Mouse (Mus musculus) liver, embryonic 15.5 days (tissue): ENCODE measurements at regions not wholly inside any gene's neighbourhood (a gene's known extent, or its start where the extent isn't known, plus 50 kb on each side); places are given as distances from the start of the nearest gene placed in this dataset.

Experiments
- ATAC-seq: fragments of 200-750 bp; cut with Nextera tagmentation; 2 replicates; pipeline ENCODE4 v1.8.0; 2017; ENCODE audit warnings: moderate number of reproducible peaks, mild to moderate bottlenecking, moderate library complexity; ENCODE audit not compliant: insufficient read depth
- H3K27ac ChIP-seq: fragments of 300-500 bp; sonication (generic); replicated peaks from 2 replicates; pipeline ENCODE4 v1.5.1; 2015; ENCODE audit warnings: mild to moderate bottlenecking, inconsistent platforms
- H3K27me3 ChIP-seq: fragments of 300-500 bp; sonication (generic); 2 replicates; pipeline ENCODE4 v1.6.1; 2015; ENCODE audit warnings: mild to moderate bottlenecking, inconsistent platforms
- H3K36me3 ChIP-seq: fragments of 300-500 bp; sonication (generic); replicated peaks from 2 replicates; pipeline ENCODE4 v1.6.1; 2015; ENCODE audit warnings: moderate library complexity, mild to moderate bottlenecking, inconsistent platforms
- H3K4me1 ChIP-seq: fragments of 300-500 bp; sonication (generic); replicated peaks from 2 replicates; pipeline ENCODE4 v1.6.1; 2015; ENCODE audit warnings: inconsistent platforms
- H3K4me2 ChIP-seq: fragments of 300-500 bp; sonication (generic); 2 replicates; pipeline ENCODE4 v1.6.1; 2015; ENCODE audit warnings: moderate library complexity, mild to moderate bottlenecking, inconsistent platforms
- H3K4me3 ChIP-seq: fragments of 300-500 bp; sonication (generic); replicated peaks from 2 replicates; pipeline ENCODE4 v1.5.1; 2015; ENCODE audit warnings: mild to moderate bottlenecking, inconsistent platforms
- H3K9ac ChIP-seq: fragments of 300-500 bp; sonication (generic); 2 replicates; pipeline ENCODE4 v1.6.1; 2015; ENCODE audit warnings: moderate library complexity, mild to moderate bottlenecking, inconsistent platforms
- H3K9me3 ChIP-seq: fragments of 300-500 bp; sonication (generic); replicated peaks from 2 replicates; pipeline ENCODE4 v1.6.1; 2016; ENCODE audit warnings: inconsistent platforms
- WGBS: fragments of 180-500 bp; shearing (Covaris S2); methylation state at CpG from one replicate; pipeline ENCODE4 v1.1.7; 2015; ENCODE audit warnings: mixed read lengths; ENCODE audit not compliant: insufficient replicate concordance; 5-methylcytosine and 5-hydroxymethylcytosine counted together

- no peak overlapping the region for H3K4me3 ChIP-seq
- no peaks in the 10 kb centered on the region for H3K9me3 ChIP-seq
- H3K4me1 ChIP-seq = no peaks in the 10 kb centered on the region
- H3K4me2 ChIP-seq = no peak overlapping the region
- no peak for ATAC-seq
- 68% methylated on average over 8 of the region's 8 CpGs for WGBS
- H3K27ac ChIP-seq = no peak overlapping the region
- no peak overlapping the region for H3K9ac ChIP-seq
- H3K27me3 ChIP-seq = no peaks in the 10 kb centered on the region
- H3K36me3 ChIP-seq = no peaks in the 10 kb centered on the region
Measured at GRCm38 (mm10) chr2:72677731-72678130, 201.8 kb downstream of the Cdca7 start.

- Histone ChIP-seq H3K27ac (no peak overlapping the region), H3K9ac (no peak overlapping the region), H3K4me3 (no peak overlapping the region), H3K9me3 (no peaks in the 10 kb centered on the region), H3K4me1 (no peaks in the 10 kb centered on the region), H3K4me2 (no peak overlapping the region), H3K36me3 (no peaks in the 10 kb centered on the region), H3K27me3 (no peaks in the 10 kb centered on the region)
- ATAC-seq = no peak
- WGBS = 40% methylated on average over 4 of the region's 4 CpGs
Measured at GRCm38 (mm10) chr2:72688031-72688430, 212.1 kb downstream of the Cdca7 start.

GRCm38 (mm10) chr2:72701081-72701480, 225.1 kb downstream of the Cdca7 start:
- Histone ChIP-seq H3K27me3 (no peaks in the 10 kb centered on the region), H3K9ac (no peak overlapping the region), H3K4me1 (0 out of 2 replicates have a peak, but pooled peaks cover 5% of the 10 kb centered on the region), H3K4me3 (no peak overlapping the region), H3K9me3 (no peaks in the 10 kb centered on the region), H3K4me2 (no peak overlapping the region), H3K27ac (no peak overlapping the region), H3K36me3 (no peaks in the 10 kb centered on the region)
- 64% methylated on average over 1 of the region's 1 CpGs for WGBS
- no peak for ATAC-seq

GRCm38 (mm10) chr2:72703238-72703637, 227.3 kb downstream of the Cdca7 start:
- Histone ChIP-seq H3K36me3 (no peaks in the 10 kb centered on the region), H3K9me3 (no peaks in the 10 kb centered on the region), H3K27me3 (no peaks in the 10 kb centered on the region), H3K4me3 (no peak overlapping the region), H3K27ac (no peak overlapping the region), H3K4me1 (0 out of 2 replicates have a peak, but pooled peaks cover 5% of the 10 kb centered on the region), H3K9ac (no peak overlapping the region), H3K4me2 (no peak overlapping the region)
- 59% methylated on average over 11 of the region's 11 CpGs for WGBS
- ATAC-seq = no peak

- no peak overlapping the region for H3K4me2 ChIP-seq
- WGBS = 71% methylated on average over 13 of the region's 13 CpGs
- H3K36me3 ChIP-seq = no peaks in the 10 kb centered on the region
- no peak overlapping the region for H3K27ac ChIP-seq
- no peaks in the 10 kb centered on the region for H3K27me3 ChIP-seq
- no peaks in the 10 kb centered on the region for H3K9me3 ChIP-seq
- H3K9ac ChIP-seq = no peak overlapping the region
- H3K4me1 ChIP-seq = 0 out of 2 replicates have a peak, but pooled peaks cover 3% of the 10 kb centered on the region
- H3K4me3 ChIP-seq = no peak overlapping the region
- ATAC-seq = no peak
Measured at GRCm38 (mm10) chr2:72707676-72708659, 232.0 kb downstream of the Cdca7 start.

GRCm38 (mm10) chr2:72716931-72717330, 241.0 kb downstream of the Cdca7 start:
- Histone ChIP-seq H3K27ac (no peak overlapping the region), H3K9ac (no peak overlapping the region), H3K9me3 (no peaks in the 10 kb centered on the region), H3K36me3 (no peaks in the 10 kb centered on the region), H3K4me3 (no peak overlapping the region), H3K4me1 (no peaks in the 10 kb centered on the region), H3K4me2 (no peak overlapping the region), H3K27me3 (no peaks in the 10 kb centered on the region)
- ATAC-seq = no peak
- WGBS = 51% methylated on average over 4 of the region's 4 CpGs

- H3K4me1 ChIP-seq = no peaks in the 10 kb centered on the region
- H3K27me3 ChIP-seq = no peaks in the 10 kb centered on the region
- no peak overlapping the region for H3K9ac ChIP-seq
- no peak for ATAC-seq
- no peaks in the 10 kb centered on the region for H3K9me3 ChIP-seq
- no peak overlapping the region for H3K27ac ChIP-seq
- 32% methylated on average over 3 of the region's 3 CpGs for WGBS
- no peaks in the 10 kb centered on the region for H3K36me3 ChIP-seq
- no peak overlapping the region for H3K4me3 ChIP-seq
- H3K4me2 ChIP-seq = no peak overlapping the region
Measured at GRCm38 (mm10) chr2:72728699-72729098, 251.5 kb downstream of the Sp3 start.

- H3K4me2 ChIP-seq = no peak overlapping the region
- ATAC-seq = no peak
- H3K9ac ChIP-seq = no peak overlapping the region
- no peaks in the 10 kb centered on the region for H3K4me1 ChIP-seq
- H3K9me3 ChIP-seq = no peaks in the 10 kb centered on the region
- WGBS = 52% methylated on average over 3 of the region's 3 CpGs
- H3K36me3 ChIP-seq = no peaks in the 10 kb centered on the region
- H3K27me3 ChIP-seq = no peaks in the 10 kb centered on the region
- no peak overlapping the region for H3K27ac ChIP-seq
- H3K4me3 ChIP-seq = no peak overlapping the region
Measured at GRCm38 (mm10) chr2:72733371-72733770, 246.9 kb downstream of the Sp3 start.

GRCm38 (mm10) chr2:72735035-72735434, 245.2 kb downstream of the Sp3 start:
- ATAC-seq = peak; percentile 37; the same call in 1 of the 2 replicates

GRCm38 (mm10) chr2:72736685-72737084, 243.6 kb downstream of the Sp3 start:
- 66% methylated on average over 3 of the region's 3 CpGs for WGBS
- Histone ChIP-seq H3K4me2 (no peak overlapping the region), H3K36me3 (no peaks in the 10 kb centered on the region), H3K4me1 (no peaks in the 10 kb centered on the region), H3K4me3 (no peak overlapping the region), H3K27me3 (no peaks in the 10 kb centered on the region), H3K9me3 (no peaks in the 10 kb centered on the region), H3K27ac (no peak overlapping the region), H3K9ac (no peak overlapping the region)
- no peak for ATAC-seq

More at GRCm38 (mm10) chr2:72735035-72735434, 245.2 kb downstream of the Sp3 start:
- no peaks in the 10 kb centered on the region for H3K36me3 ChIP-seq
- WGBS = 64% methylated on average over 9 of the region's 9 CpGs
- H3K27me3 ChIP-seq = no peaks in the 10 kb centered on the region
- no peak overlapping the region for H3K4me3 ChIP-seq
- no peak overlapping the region for H3K4me2 ChIP-seq
- H3K9ac ChIP-seq = no peak overlapping the region
- H3K4me1 ChIP-seq = no peaks in the 10 kb centered on the region
- H3K27ac ChIP-seq = no peak overlapping the region
- H3K9me3 ChIP-seq = no peaks in the 10 kb centered on the region

- H3K9me3 ChIP-seq = no peaks in the 10 kb centered on the region
- H3K4me2 ChIP-seq = peak overlapping the region; percentile 39
- H3K9ac ChIP-seq = no peak overlapping the region
- no peak overlapping the region for H3K4me3 ChIP-seq
- H3K27ac ChIP-seq = no peak overlapping the region
- ATAC-seq = no peak
- H3K36me3 ChIP-seq = no peaks in the 10 kb centered on the region
- WGBS = 55% methylated on average over 22 of the region's 22 CpGs
- H3K4me1 ChIP-seq = no peaks in the 10 kb centered on the region
- no peaks in the 10 kb centered on the region for H3K27me3 ChIP-seq
Measured at GRCm38 (mm10) chr2:72740391-72741361, 239.6 kb downstream of the Sp3 start.
